In the genomic region with DNA sequence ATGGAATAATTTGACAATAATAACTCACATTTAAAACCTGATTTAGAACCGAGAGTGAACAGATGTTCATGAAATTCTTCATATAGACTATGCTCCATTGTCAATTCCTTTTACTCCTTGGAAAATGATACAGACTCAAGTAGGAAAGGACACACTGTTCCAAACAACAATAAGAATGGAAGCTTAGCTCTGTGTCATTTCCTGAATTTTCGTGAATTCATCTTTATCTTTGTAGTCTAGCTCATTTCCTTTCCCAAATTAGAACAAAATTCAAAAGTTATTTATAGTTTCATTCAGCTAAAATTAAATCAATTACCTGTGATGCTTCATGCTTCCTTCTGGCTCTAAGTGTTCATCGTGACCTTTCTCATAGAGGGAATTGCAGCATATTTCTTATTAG, we compare ENCODE assay signal across 24 mouse cellular contexts.
DNase-seq lines count a peak whose midpoint lies in the region; ATAC-seq and TF ChIP-seq lines count a peak whose summit lies in the region.
"Had no signal": no experiment of that assay in that cellular context is flagged by ENCODE, and none has a peak within 500 bp of the region (broad histone marks: within the 10 kb centered on the region; RNA-seq: fewer than 3 reads in every experiment).

No protein-coding gene starts in this region.

- H3K9ac ChIP-seq in heart, postnatal 0 days (replicated peaks; ENCODE audit: low read depth, low read length) = no peak overlapping the region
- H3K9ac ChIP-seq in kidney, postnatal 0 days (ENCODE audit: low read depth, low read length) = no peak overlapping the region
- H3K9ac ChIP-seq in lung, postnatal 0 days (replicated peaks; ENCODE audit: low read depth) = no peak overlapping the region
- H3K9ac ChIP-seq: forebrain, embryonic 13.5 days; hindbrain, embryonic 14.5 days had no signal

- DNase-seq in heart, postnatal 0 days (ENCODE audit: low spot score) = peak; percentile 47
- DNase-seq in heart, adult 11 months = no peak
- peak; percentile 32 for DNase-seq in kidney, postnatal 0 days (ENCODE audit: low spot score)
- no peak for DNase-seq in kidney, postnatal 10 days
- DNase-seq in lung, postnatal 0 days (ENCODE audit: low spot score) = peak; percentile 32
- no peak for DNase-seq in lung, postnatal 36 days
- DNase-seq: adrenal gland, adult 8-10 months; adrenal gland, postnatal 25 days; cerebellum, adult 18-20 months; cerebellum, adult 9-10 months; cerebellum, postnatal 14 days; gastrocnemius, postnatal 10 days; gastrocnemius, postnatal 36 days; heart, postnatal 10 days; heart, postnatal 4 days had no signal

- no peaks in the 10 kb centered on the region for H3K27me3 ChIP-seq in heart, postnatal 0 days (ENCODE audit: control insufficient read depth, insufficient read depth, low read length)
- no peaks in the 10 kb centered on the region for H3K27me3 ChIP-seq in kidney, postnatal 0 days (ENCODE audit: insufficient read depth, low read length)
- H3K27me3 ChIP-seq in lung, postnatal 0 days (replicated peaks; ENCODE audit: insufficient read depth, low read length) = no peaks in the 10 kb centered on the region
- H3K27me3 ChIP-seq: forebrain, embryonic 13.5 days had no signal

- no peak overlapping the region for H3K4me3 ChIP-seq in heart, postnatal 0 days (ENCODE audit: low read depth, low read length)
- no peak overlapping the region for H3K4me3 ChIP-seq in kidney, postnatal 0 days (replicated peaks; ENCODE audit: low read depth, low read length)
- no peak overlapping the region for H3K4me3 ChIP-seq in lung, postnatal 0 days (ENCODE audit: low read depth, low read length)
- H3K4me3 ChIP-seq: forebrain, embryonic 10.5 days; forebrain, embryonic 13.5 days; heart, embryonic 10.5 days had no signal

- no peak for ATAC-seq in heart, postnatal 0 days (ENCODE audit: insufficient read depth, low read depth)
- no peak for ATAC-seq in kidney, postnatal 0 days (replicated peaks; ENCODE audit: low FRiP score, low read depth)
- no peak; the same call in 1 of the 2 replicates for ATAC-seq in lung, postnatal 0 days
- ATAC-seq: activated CD4-positive, CD25-positive, alpha-beta regulatory T cell, adult 4 months; CD4-positive, CD25-positive, alpha-beta regulatory T cell, adult 4 months; forebrain, embryonic 13.5 days; forebrain, embryonic 16.5 days; hindbrain, postnatal 0 days; inflammation-experienced regulatory T-cells, adult 6 months had no signal

- H3K27ac ChIP-seq in heart, postnatal 0 days (ENCODE audit: low read depth) = peak overlapping the region; percentile 72
- H3K27ac ChIP-seq in kidney, postnatal 0 days = no peak overlapping the region
- H3K27ac ChIP-seq in lung, postnatal 0 days (ENCODE audit: low read length) = no peak overlapping the region
- H3K27ac ChIP-seq: forebrain, embryonic 10.5 days; forebrain, embryonic 13.5 days; heart, embryonic 10.5 days; hindbrain, embryonic 14.5 days; hindbrain, postnatal 0 days had no signal

- no peaks in the 10 kb centered on the region for H3K9me3 ChIP-seq in heart, postnatal 0 days (replicated peaks; ENCODE audit: control insufficient read depth, low read length)
- H3K9me3 ChIP-seq in kidney, postnatal 0 days (replicated peaks; ENCODE audit: low read length) = no peaks in the 10 kb centered on the region
- H3K9me3 ChIP-seq in lung, postnatal 0 days (ENCODE audit: low read length) = no peaks in the 10 kb centered on the region
- H3K9me3 ChIP-seq: forebrain, embryonic 10.5 days; forebrain, embryonic 13.5 days; heart, embryonic 10.5 days had no signal

- no peaks in the 10 kb centered on the region for H3K4me1 ChIP-seq in heart, postnatal 0 days (ENCODE audit: control insufficient read depth, insufficient read depth)
- 0 out of 2 replicates have a peak, but pooled peaks cover 3% of the 10 kb centered on the region for H3K4me1 ChIP-seq in kidney, postnatal 0 days (replicated peaks; ENCODE audit: insufficient read depth, low read length)
- H3K4me1 ChIP-seq in lung, postnatal 0 days (ENCODE audit: insufficient read depth, low read depth, low read length) = no peaks in the 10 kb centered on the region
- H3K4me1 ChIP-seq: forebrain, embryonic 13.5 days; heart, embryonic 10.5 days had no signal

- TF ChIP-seq EP300 in heart, postnatal 0 days (IDR thresholded peaks at IDR 0.05; ENCODE audit: low read depth) = peak; percentile 79
- peak; percentile 85 for TF ChIP-seq EP300 in lung, postnatal 0 days (IDR thresholded peaks at IDR 0.05)

- no peak overlapping the region for H3K4me2 ChIP-seq in heart, postnatal 0 days (ENCODE audit: low read depth, low read length)
- no peak overlapping the region for H3K4me2 ChIP-seq in kidney, postnatal 0 days (ENCODE audit: low read length)
- H3K4me2 ChIP-seq in lung, postnatal 0 days (replicated peaks; ENCODE audit: low read depth, low read length) = no peak overlapping the region
- H3K4me2 ChIP-seq: forebrain, embryonic 13.5 days; hindbrain, embryonic 14.5 days had no signal

- TF ChIP-seq CTCF in heart, postnatal 0 days (IDR thresholded peaks at IDR 0.05; ENCODE audit: low read depth) = no peak
- no peak for TF ChIP-seq CTCF in kidney, postnatal 0 days (IDR thresholded peaks at IDR 0.05; ENCODE audit: low read depth)
- TF ChIP-seq CTCF in lung, postnatal 0 days (IDR thresholded peaks at IDR 0.05) = no peak

- H3K36me3 ChIP-seq in heart, postnatal 0 days (replicated peaks; ENCODE audit: control insufficient read depth, insufficient read depth, low read length) = no peaks in the 10 kb centered on the region
- no peaks in the 10 kb centered on the region for H3K36me3 ChIP-seq in kidney, postnatal 0 days (ENCODE audit: insufficient read depth, low read length)
- H3K36me3 ChIP-seq in lung, postnatal 0 days (ENCODE audit: insufficient read depth, low read length) = no peaks in the 10 kb centered on the region
- H3K36me3 ChIP-seq: forebrain, embryonic 10.5 days; heart, embryonic 10.5 days had no signal

- 43% methylated on average over 3 of the region's 3 CpGs for WGBS in heart, postnatal 0 days
- WGBS in kidney, postnatal 0 days = 67% methylated on average over 3 of the region's 3 CpGs
- 50% methylated on average over 3 of the region's 3 CpGs for WGBS in lung, postnatal 0 days

Comparison
In these comparisons a context has a peak if more than half of its experiments do, and no peak if none do; other contexts are left out.
1. DNase-seq: peak in heart, postnatal 0 days (single experiment), kidney, postnatal 0 days (single experiment) and lung, postnatal 0 days (single experiment); none in heart, adult 11 months (single experiment), kidney, postnatal 10 days (single experiment) and lung, postnatal 36 days (single experiment).